Mouse (Mus musculus) frontal cortex, postnatal 14 days (tissue): ENCODE results near the gene Tut7.
"Not testable (repeated sequence)": the region's sequence is repeated elsewhere in the genome, so short reads cannot be mapped to it uniquely, and the experiment has no call there.

Experiments used
- DNase-seq, 2 experiments: peaks; one replicate each; pipeline ENCODE4 v3.0.0; 2022; ENCODE audit warnings: low spot score in 2 of 2

Tut7 gene

GRCm38 (mm10) chr13:59832871-59833270 is 9.9 kb upstream of the Tut7 start:
- no peak for DNase-seq

GRCm38 (mm10) chr13:59832454-59832853 is 9.5 kb upstream of the Tut7 start:
- no peak for DNase-seq

- DNase-seq, result no peak
Measured at GRCm38 (mm10) chr13:59825966-59826365, 3.0 kb upstream of the Tut7 start.

GRCm38 (mm10) chr13:59820836-59821235 is 2.1 kb downstream of the Tut7 start:
- no peak for DNase-seq

- no peak for DNase-seq
Measured at GRCm38 (mm10) chr13:59820114-59820513, 2.8 kb downstream of the Tut7 start.

GRCm38 (mm10) chr13:59817352-59817751 is 5.6 kb downstream of the Tut7 start:
- DNase-seq, result no peak

GRCm38 (mm10) chr13:59814109-59814591 is 8.8 kb downstream of the Tut7 start:
- no peak for DNase-seq

GRCm38 (mm10) chr13:59811581-59811980 is 11.4 kb downstream of the Tut7 start:
- no peak for DNase-seq

- DNase-seq, result no peak
Measured at GRCm38 (mm10) chr13:59801000-59801399, 21.9 kb downstream of the Tut7 start.

GRCm38 (mm10) chr13:59800077-59800476 is 22.9 kb downstream of the Tut7 start:
- DNase-seq, result no peak

- no peak for DNase-seq
Measured at GRCm38 (mm10) chr13:59798306-59798705, 24.6 kb downstream of the Tut7 start.

- no peak for DNase-seq
Measured at GRCm38 (mm10) chr13:59796466-59796848, 26.5 kb downstream of the Tut7 start.

- DNase-seq, result no peak
Measured at GRCm38 (mm10) chr13:59795807-59796465, 27.0 kb downstream of the Tut7 start.

GRCm38 (mm10) chr13:59794786-59795185 is 28.2 kb downstream of the Tut7 start:
- DNase-seq, result no peak

GRCm38 (mm10) chr13:59782145-59782544 is 40.8 kb downstream of the Tut7 start, which contains the start of gene Gm49354:
Gm49354 (minus strand) TSS chr13:59782245.
- DNase-seq, result no peak

GRCm38 (mm10) chr13:59779744-59780264 is 43.1 kb downstream of the Tut7 start:
- DNase-seq, result not testable (repeated sequence)

GRCm38 (mm10) chr13:59779213-59779612 is 43.7 kb downstream of the Tut7 start:
- no peak for DNase-seq

- no peak for DNase-seq
Measured at GRCm38 (mm10) chr13:59775168-59775567, 47.8 kb downstream of the Tut7 start.

- DNase-seq, result peak in 1 of 2 experiments; percentile 39
Measured at GRCm38 (mm10) chr13:59771257-59771656, 51.7 kb downstream of the Tut7 start.

- DNase-seq, result no peak
Measured at GRCm38 (mm10) chr13:59770847-59771246, 52.1 kb downstream of the Tut7 start.

GRCm38 (mm10) chr13:59770164-59770562 is 52.8 kb downstream of the Tut7 start:
- DNase-seq, result peak; percentile 79 to 86

- peak; percentile 99 to 100 for DNase-seq
Measured at GRCm38 (mm10) chr13:59769296-59770163, 53.4 kb downstream of the Tut7 start, which contains the start of gene Isca1. Isca1 (minus strand) TSS chr13:59769810.
